Mouse (Mus musculus) CD8-positive naive resting alpha-beta T cell, adult 2 months (primary cell): Measurements from ENCODE around the gene Tbc1d32.
"Not testable (repeated sequence)": the region's sequence is repeated elsewhere in the genome, so short reads cannot be mapped to it uniquely, and the experiment has no call there.

ENCODE experiments used
- DNase-seq, 2 experiments: peaks; one replicate each; pipeline ENCODE4 v3.0.0; 2022; ENCODE audit warnings: low read depth in 2 of 2, low spot score in 2 of 2

The Tbc1d32 gene

GRCm38 (mm10) chr10:56228568-56229209 lies at the start of gene Tbc1d32:
Gene Tbc1d32, minus strand, starts transcription at chr10:56228689.
- peak; percentile 71 to 76 for DNase-seq

- no peak for DNase-seq
Measured at GRCm38 (mm10) chr10:56227771-56228275, 666 bp downstream of the Tbc1d32 start.

- no peak for DNase-seq
Measured at GRCm38 (mm10) chr10:56215797-56216196, 12.7 kb downstream of the Tbc1d32 start.

GRCm38 (mm10) chr10:56210343-56210742 lies 18.1 kb downstream of the Tbc1d32 start:
- DNase-seq: no peak

GRCm38 (mm10) chr10:56206802-56207404 lies 21.6 kb downstream of the Tbc1d32 start:
- DNase-seq: no peak

- no peak for DNase-seq
Measured at GRCm38 (mm10) chr10:56204348-56204747, 24.1 kb downstream of the Tbc1d32 start.

GRCm38 (mm10) chr10:56199902-56200301 lies 28.6 kb downstream of the Tbc1d32 start:
- no peak for DNase-seq

- DNase-seq: no peak
Measured at GRCm38 (mm10) chr10:56198691-56199090, 29.8 kb downstream of the Tbc1d32 start.

- no peak for DNase-seq
Measured at GRCm38 (mm10) chr10:56194310-56194709, 34.2 kb downstream of the Tbc1d32 start.

GRCm38 (mm10) chr10:56181727-56182126 lies 46.8 kb downstream of the Tbc1d32 start:
- no peak for DNase-seq

GRCm38 (mm10) chr10:56173184-56173583 lies 55.3 kb downstream of the Tbc1d32 start:
- DNase-seq: no peak

- not testable (repeated sequence) for DNase-seq
Measured at GRCm38 (mm10) chr10:56167721-56168120, 60.8 kb downstream of the Tbc1d32 start.

- DNase-seq: no peak
Measured at GRCm38 (mm10) chr10:56165758-56166157, 62.7 kb downstream of the Tbc1d32 start.

GRCm38 (mm10) chr10:56164411-56164810 lies 64.1 kb downstream of the Tbc1d32 start:
- DNase-seq: no peak

GRCm38 (mm10) chr10:56158748-56159147 lies 69.7 kb downstream of the Tbc1d32 start:
- DNase-seq: no peak

GRCm38 (mm10) chr10:56158207-56158606 lies 70.3 kb downstream of the Tbc1d32 start:
- no peak for DNase-seq

- no peak for DNase-seq
Measured at GRCm38 (mm10) chr10:56156956-56157355, 71.5 kb downstream of the Tbc1d32 start.

GRCm38 (mm10) chr10:56148920-56149319 lies 79.6 kb downstream of the Tbc1d32 start:
- no peak for DNase-seq

GRCm38 (mm10) chr10:56137191-56137590 lies 91.3 kb downstream of the Tbc1d32 start:
- no peak for DNase-seq

- DNase-seq: no peak
Measured at GRCm38 (mm10) chr10:56129642-56130041, 98.8 kb downstream of the Tbc1d32 start.

GRCm38 (mm10) chr10:56126972-56127371 lies 101.5 kb downstream of the Tbc1d32 start:
- DNase-seq: no peak

GRCm38 (mm10) chr10:56115636-56116180 lies 112.8 kb downstream of the Tbc1d32 start:
- peak in 1 of 2 experiments; percentile 14 for DNase-seq
